Mouse (Mus musculus): ENCODE measurements around the gene Myt1l.

The Myt1l gene

DNA sequence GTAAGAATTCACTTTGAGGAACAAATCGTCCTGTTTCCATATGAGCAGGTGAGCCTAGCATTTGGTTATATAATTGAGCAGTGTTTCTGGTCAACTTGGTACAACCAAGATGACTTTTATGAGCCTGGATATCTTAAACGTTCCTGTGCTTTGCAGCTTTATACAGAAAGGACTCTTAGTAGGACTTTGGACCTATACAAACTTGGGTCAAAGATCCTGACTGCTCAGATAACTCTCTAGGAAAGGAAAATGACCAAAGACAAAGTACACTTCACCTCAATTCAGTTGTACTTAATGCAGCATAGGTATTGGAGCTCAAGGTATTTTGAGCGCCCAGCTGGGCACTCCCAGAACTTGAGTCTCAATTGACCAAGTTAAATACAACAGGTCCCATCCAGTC lies 388.0 kb downstream of the Myt1l start:
- no peak for DNase-seq (ENCODE audit: low read depth)

DNA sequence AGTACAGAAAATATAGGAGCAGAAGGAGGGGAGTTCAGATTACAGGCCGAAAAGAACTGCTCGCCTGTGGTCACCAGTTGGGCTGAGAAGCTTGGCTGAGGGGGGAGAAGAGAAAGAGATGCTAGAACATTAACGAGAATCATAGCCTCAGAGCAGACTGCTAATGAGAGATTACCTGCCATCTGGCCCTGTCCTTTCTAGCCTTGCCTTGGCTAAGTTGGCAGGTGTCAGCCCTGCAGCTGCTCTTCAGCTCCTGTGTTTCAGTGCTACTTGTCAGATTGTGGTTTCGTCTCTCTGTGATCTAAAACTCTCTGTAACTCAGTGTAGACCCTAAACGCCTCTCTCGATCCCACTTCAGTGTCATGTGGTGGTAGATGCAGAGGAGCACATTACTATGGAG lies 388.6 kb downstream of the Myt1l start:
- DNase-seq (ENCODE audit: low read depth) = no peak

DNA sequence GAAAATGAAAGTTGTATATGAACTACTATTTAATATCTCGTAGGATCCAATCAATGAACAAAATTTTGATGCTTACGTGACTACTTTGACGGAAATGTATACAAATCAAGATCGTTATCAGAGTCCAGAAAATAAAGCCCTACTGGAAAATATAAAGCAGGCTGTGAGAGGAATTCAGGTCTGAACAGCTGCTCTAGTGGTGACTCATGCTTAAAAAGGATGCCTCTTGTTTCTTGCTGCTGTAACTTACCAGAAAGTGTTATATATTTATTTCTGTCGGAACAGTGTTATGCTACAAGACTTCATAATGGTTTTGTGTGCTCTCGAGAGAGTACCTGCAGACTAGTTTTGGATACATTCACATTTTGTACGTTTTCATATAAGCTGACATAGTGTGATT lies 392.1 kb downstream of the Myt1l start:
- DNase-seq (ENCODE audit: low read depth) = no peak

DNA sequence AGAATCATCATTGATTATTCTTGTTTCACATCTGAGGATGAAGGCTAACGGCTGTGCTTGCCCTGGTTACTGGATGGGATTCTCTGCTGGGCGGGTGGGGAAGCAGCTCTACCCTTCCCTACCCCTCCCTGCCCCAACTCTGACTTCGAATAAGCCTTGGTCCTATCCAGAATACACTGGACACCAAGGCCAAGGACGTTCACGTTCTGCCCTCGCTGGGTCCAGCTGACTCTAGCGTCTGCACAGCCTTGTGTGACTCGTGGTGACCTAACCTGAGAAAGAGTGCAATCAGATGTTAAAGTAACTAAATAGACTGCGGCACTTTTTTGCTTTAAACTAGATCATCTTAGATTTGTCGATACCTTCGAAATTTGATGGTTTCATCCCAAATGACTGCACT lies 393.3 kb downstream of the Myt1l start:
- no peak for DNase-seq (ENCODE audit: low read depth)

DNA sequence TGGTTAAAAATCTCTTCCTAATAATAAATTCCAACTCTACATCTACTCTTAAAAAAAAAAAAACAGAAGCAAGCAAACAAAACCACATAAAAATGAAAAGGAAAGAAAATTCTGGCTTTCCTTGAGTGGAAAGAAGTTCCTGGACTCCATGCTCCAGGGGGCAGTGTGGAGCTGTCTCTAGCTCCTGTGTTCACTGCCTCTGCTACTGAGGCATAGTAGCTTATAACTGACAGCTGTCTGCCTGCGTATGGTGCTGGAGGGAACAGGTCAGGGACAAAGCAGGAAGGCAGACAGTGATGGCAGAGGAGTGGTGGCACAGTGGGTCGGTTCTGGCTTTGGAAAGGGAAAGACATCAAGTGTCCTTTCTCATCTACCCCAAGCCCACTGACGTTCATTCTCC lies 398.7 kb downstream of the Myt1l start:
- no peak for DNase-seq (ENCODE audit: low read depth)

DNA sequence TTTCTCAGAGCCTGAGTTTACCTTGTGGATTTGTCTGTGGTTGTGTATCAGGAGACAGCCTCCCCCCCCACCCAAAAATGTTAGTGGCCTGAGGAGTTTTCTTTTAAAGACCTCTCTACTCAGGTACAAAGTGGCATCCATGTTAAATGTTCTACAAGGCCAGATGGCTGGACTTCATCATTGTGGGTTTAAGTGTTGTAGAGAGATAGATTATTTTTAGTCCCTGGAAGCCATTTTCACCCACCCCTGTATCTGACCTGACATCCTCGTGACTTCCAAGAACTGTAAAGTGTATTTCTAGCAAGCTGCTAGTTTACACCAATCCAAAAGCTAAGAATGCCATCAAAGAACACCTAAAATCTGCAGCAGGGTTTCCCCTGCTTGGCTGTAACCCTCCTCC lies 402.4 kb downstream of the Myt1l start:
- no peak for DNase-seq (ENCODE audit: low read depth)

DNA sequence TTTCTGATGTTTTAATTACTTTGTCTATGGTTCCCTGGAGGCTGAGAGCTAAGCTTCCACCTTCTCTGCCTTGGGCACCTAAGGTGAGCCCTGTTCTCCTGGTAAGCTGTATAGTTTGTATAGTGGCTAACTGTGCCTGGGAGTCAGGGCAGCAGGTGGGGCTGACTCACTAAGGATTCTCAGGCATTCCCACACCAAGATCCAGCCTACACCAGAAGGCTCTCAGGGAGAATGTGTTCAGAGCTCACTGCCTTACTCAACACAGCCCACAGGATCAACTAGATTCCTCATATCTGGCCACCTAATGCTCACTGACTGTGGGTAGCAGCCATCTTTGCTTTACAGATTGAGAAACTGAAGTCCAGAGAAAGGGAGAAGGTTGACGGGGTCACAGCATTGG lies 404.8 kb downstream of the Myt1l start:
- no peak for DNase-seq (ENCODE audit: low read depth)

DNA sequence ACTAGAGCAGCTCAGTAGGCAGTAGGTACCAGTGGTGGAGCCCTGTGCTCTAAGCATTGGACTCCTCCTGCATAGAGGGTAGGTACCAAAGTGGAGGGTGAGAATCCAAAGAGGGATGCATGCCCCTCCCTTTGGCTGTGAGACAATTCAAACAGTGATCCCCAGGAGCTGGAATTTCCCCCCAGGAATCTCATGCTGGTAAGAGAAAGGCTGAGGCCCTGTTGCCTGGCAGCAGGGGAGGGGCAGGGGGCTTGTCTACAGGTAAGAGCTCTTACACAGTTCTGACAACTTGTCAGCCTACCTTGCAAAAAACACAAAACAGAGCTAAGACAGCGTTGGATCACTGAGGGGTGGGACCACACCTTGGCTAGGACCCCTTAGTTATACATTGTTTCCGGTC lies 405.3 kb downstream of the Myt1l start:
- no peak for DNase-seq (ENCODE audit: low read depth)

DNA sequence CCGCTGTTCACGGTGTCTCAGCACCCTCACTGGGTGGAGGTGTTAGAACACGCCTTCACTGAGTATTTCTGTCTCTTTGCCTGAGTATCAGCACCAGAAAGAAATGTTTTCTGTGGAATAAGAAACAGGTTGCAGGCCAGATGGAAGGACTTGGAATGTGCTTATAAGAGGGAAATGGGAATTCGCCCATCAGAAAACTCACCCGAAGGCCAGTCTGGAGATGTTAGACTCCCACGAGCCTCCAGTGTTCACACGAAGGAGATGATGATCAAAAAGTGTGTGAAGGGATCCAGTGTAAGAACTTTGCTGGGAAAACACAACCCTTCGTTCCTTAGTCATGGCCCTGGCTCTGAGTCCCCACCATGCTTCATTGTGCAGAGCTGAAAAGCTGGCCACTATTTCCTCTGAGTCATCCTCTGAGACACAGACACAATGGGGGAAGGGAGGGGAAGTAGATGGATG lies 406.0 kb downstream of the Myt1l start:
- no peak for DNase-seq (ENCODE audit: low read depth)

DNA sequence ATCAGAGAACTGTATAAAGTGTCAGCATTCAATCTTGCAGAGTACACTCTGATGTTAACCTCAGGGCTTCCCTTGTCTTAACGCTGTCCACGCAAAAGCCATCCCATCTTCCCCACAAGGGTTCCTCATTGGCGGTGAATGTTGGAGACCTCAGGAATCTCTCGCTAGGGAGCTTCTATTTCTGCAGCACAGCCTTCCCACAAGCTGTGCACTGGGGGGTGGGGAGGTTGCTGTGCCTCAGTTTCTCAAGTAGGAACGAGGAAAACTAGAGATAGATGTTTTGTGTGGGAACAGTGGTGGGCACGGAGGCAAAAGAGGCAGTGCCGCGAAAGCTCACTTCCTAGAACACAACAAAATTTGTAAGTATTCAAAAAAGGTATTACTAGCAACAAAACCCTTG lies 409.1 kb downstream of the Myt1l start, which contains the start of gene Pxdn:
TSS of gene Pxdn (plus strand) at position 301 of the 400 bp plus-strand sequence.
- no peak for DNase-seq (ENCODE audit: low read depth)

DNA sequence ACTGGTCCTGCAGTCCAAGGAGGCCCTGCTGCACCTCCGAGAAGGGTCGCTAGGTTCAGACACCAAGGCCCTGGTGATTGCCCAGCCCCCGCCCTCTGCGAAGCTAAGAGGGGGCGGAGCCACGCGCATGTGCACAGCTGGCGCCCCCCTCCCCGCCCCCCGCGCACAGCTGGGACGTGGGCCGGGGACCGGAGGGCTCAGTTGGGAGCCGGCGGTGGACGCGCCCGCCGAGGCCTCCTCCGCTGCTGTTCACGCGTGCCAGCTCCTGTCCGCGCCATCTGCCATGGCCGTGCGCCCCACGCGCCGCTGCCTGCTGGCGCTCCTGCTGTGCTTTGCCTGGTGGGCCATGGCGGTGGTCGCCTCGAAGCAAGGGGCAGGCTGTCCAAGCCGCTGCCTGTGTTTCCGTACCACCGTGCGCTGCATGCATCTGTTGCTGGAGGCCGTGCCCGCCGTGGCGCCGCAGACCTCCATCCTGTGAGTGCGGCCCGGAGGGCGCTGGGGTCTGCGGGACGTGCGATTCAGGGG lies 409.7 kb downstream of the Myt1l start:
- DNase-seq (ENCODE audit: low read depth) = no peak

DNA sequence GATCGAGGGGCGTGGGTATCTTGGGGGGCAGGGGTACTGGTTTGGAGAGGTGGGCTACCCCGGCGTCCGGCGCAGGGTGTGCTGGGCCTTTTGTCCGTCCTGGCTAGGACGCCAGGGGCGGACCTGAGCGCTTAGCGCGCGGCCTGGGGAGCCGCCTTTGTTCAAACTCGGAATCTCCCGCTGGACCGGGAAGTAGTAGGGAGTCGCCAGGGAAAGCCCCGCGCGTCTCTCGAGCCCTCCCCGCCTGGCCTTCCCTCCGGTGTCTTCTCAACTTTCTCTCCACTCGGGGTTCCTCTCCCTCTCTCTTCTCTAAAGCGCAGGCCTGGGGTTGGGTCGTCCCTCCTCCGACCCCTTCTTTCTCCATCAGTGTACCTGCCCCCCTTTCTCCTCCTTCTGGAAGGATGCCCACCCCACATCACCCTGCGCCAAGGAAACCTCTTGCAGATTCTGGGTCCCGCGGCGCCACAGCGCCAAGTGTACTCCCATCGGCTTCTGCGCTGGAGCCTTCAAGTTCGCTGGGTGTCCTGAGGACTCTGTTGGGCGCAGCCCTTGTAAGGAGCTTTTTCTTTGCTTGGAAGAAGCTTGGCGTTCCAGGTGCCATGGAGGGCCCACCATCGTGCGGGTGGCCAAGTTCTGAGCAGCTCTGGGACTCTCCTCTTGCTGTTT lies 410.3 kb downstream of the Myt1l start:
- DNase-seq (ENCODE audit: low read depth) = no peak

DNA sequence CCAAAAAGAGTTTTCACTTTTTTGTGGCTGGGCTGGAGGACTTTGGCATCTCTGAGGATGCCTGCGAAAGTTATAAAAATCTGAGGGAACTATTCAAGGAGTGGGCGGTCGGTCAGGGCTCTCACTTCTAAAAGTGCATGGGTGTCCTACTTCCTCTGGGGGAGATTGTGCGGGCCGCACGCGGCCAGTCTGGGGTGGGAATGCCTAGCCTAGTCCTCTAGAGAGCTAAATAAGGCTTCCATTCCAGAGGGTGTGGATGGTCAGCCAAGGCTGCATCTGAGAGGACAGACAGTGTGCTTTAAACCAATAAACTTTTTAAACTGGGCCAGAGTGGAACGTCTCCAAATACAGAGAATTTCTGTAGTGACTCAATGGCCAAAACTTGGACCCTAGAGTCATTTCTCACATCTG lies 411.1 kb downstream of the Myt1l start:
- DNase-seq (ENCODE audit: low read depth) = no peak

DNA sequence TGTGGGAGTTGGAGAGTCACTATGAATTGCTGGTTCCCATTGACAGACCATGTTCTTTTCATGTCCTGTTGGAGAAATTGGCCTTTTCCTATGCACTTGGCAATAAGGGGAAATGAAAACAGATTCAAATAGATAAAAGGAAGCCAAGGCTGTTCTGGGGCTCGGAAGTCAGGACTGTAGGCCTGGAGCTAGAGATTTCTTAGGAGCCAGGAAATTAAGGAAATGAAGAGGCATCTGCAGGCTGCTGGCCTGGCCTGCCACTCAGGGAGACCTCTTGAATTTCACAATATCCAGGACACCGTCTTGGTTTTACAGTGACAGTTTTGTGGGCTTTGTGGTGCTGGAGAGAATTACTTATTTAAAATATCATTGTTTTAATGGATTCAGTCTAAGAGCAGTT lies 414.3 kb downstream of the Myt1l start:
- no peak for DNase-seq (ENCODE audit: low read depth)

DNA sequence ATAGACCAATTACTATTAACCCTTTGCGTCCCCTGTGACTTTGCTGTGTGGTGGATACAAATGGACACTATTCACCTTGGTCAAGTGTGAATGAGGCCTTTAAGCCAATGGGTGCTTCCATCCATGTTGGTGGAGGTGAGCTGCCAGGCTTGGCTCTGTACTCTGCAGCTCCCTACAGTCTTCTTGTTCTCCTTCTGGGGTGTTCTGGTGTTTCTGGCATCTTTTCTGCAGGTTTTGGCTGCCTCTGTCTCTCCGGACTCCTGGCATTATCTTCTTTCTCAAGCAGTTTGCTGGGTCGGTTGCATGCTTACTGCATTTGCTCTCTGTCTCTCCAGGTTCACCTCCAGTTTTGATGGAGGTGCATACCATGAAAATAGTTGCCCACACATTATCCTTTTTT lies 416.5 kb downstream of the Myt1l start:
- DNase-seq (ENCODE audit: low read depth) = no peak

DNA sequence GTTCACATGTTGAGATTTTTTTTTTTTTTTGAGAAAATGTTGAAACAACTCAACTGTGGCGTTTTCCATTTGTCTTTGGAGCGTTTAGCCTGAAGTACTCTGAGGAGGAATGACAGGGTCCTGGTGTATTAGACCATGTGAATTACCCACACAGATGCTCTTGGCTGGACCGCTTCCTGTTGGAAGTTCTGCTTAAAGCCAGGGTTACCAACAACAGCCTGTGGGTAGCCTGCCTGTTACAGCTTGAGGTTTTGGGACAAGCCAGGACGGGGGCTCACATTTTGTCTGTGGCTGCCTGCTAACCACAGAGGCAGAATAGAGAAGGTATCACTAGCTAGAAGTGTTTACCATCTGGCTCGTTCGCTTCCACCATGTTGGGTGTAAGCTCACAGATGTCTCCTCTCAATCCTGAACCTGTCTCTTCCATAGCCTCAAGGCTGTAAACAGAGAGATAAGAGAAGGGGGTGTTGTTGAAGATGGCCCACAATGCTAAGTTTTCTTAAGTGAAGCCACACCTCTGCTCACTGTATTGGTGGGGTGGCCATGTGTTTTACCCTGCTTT lies 417.1 kb downstream of the Myt1l start:
- DNase-seq (ENCODE audit: low read depth) = no peak

DNA sequence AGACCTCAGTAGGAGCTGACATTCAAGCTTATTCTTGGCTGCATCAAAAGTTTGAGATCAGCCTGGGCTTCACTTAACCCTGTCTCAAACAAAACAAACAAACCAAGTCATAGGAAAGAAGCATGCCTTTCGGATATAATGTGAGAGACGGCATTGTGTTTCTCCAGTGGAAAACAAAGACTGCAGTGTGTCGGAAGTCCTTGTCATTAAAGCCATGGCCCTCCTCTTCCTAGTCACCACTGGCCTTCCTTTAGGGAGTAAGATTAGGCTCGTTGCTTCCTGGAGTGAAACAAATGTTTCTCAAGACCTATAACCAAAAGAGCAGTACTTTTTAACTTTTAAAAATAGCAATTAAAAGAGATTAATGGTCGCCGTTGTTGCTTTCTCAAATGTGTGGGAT lies 422.9 kb downstream of the Myt1l start:
- no peak for DNase-seq (ENCODE audit: low read depth)

DNA sequence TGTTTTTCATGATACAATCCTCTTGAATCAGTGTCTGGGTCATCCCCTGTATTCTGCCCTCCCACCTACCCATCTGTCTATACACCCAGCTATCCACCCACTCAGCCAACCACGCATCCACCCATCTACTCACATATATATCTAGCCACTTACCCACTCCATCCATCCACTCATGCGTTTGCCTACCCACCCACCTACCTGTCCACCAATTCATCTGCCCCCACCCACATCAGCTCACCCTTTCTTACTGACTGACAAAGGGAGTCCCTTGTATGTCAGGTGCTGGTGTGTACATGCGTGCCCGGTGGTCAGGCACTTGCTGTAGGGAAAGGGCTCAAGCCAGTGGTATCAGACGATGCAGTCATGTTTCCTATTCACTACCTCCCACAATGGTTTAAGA lies 423.3 kb downstream of the Myt1l start:
- no peak for DNase-seq (ENCODE audit: low read depth)

DNA sequence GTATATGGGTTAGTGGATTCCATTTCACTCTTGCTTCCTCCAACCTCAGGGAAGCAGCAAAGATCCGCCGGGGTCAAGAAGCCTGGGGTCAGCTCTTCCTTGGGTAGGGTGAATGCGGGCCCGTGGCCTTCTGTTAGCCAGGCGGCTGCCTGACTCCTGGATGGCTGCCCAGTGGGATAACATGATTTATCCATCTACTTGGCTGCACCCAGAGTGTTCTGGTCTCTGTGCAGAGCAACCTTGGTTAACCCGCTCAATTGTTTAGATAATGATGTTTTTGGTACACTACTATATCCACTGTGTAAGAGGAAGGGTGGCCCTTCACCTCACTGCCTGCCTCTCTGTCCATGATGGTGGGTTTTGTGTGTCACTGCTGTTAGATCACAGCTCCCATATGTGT lies 423.9 kb downstream of the Myt1l start:
- DNase-seq (ENCODE audit: low read depth) = no peak

DNA sequence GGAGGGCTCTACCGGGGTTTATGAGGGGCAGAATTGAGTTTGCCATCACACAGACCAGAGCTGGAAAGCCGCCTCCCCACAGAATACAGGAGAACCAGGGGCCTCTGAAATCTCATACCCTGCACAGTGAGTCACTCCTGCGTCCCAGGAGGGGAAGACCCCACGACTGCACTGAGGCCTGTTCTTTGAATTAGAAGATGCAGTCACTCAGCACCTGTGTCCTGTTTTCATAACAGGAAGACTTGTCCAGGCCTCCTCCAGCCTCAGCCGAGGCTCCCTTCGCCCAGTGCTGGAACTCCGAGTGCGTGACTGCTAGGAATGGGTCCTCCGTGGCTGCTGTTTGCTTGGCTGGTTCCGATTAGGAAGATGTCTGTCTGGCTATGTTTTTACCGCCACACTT lies 425.8 kb downstream of the Myt1l start:
- DNase-seq (ENCODE audit: low read depth) = no peak

DNA sequence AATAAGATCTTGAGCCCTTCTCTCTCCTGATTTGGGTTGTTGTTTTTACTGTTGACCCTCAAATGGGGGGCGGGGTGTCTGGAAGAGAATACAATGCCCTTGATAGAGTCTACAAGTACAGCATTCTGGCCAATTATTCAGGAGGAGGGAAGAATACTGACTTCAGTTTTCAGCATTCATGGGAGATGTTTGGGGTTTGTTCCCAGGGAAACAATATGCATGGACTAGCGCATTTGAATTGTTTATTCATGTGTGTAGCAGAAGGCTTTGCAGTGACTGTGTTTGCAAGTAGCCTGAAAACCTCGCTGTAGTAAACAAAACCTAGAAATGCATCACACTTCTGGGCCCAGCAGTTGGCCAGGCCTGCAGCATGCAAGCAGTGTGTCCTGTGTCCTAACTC lies 426.3 kb downstream of the Myt1l start:
- DNase-seq (ENCODE audit: low read depth) = no peak

DNA sequence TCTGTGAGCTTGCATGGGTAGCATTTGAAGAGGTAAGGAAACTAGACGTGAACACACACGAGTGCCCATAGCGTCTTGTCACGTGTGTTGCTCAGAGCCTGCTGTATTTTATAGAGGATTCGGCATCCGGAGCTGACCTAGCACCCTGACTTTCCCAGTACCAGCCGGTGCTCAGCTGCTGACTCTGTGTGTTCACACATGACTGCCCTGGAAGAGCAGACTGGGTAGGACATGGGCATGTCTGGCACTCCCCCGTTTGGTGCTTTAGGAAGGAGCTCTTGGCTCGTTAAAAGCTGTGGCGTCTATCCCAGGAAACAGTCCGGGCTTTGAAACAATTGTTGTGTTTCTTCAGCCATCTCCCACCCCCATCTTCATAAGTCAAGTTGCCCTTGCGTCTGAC lies 428.8 kb downstream of the Myt1l start:
- no peak for DNase-seq (ENCODE audit: low read depth)

DNA sequence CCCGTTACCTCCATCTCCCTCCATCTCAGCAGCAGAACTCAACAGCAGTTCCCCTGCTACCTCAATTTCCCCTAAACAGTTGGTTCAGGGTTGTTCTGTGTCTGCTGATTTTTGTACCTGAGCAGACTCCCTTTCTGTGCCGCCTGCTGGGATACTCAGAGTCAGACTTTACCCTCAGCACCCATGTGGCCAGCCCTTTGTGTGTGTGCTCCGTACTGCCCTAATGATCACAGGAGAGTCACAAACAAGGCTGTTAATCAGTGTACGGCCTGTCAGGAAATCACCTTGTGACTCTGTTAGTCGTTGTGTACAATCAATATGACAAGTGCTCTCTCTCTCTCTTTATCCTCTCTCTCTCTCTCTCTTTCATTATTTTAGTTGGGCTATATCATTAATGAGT lies 430.5 kb downstream of the Myt1l start:
- no peak for DNase-seq (ENCODE audit: low read depth)

DNA sequence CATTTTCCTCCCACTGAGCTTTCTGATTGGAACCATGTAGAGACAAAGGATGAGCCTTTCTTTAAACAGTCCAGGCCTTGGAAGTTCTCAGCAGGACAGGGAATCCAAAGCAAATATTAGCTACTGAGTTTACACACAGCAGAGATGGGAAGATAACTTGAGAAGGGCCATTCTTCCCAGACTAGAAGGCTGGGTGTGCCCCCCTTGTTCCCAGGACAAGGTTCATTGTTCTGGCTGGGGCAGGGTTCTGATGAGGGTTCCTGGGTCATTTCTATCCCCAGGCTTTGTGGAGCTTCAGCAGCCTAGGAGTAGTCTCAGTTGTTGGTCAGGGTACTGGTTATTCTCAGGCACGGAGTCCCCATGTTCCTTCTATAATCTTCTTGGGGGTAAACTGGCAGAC lies 432.9 kb downstream of the Myt1l start:
- no peak for DNase-seq (ENCODE audit: low read depth)

Data from c-Kit-positive CD71-positive TER-119-negative erythroid progenitor cells, embryonic 14.5 days (primary cell).